Mouse (Mus musculus): ENCODE data around the gene Olfr272.

DNA sequence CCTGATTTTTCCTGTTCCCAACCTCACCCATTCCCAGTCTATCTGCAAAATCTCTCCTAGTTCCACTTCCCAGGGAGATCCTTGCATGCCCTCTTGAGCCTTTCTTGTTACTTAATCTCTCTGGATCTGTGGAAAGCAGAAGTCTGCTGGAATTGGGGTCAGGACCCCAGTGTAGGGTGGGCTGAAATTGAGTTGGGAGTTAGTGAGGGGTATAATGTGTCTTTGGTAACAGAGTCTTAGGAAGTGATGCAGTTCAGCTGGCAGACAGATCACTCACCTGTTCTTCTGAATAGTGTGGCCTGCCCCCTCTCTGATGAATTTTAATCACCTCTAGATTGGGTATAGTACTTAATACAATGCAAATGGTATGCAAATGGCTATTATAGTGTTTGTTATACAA, 27.7 kb upstream of the Olfr272 start:
- TF ChIP-seq GATA1 (IDR thresholded peaks at IDR 0.05; ENCODE audit: borderline replicate concordance, low read length) = no peak
- no peak for TF ChIP-seq FLI1 (IDR thresholded peaks at IDR 0.05; ENCODE audit: low read length)
